Mouse (Mus musculus) frontal cortex, postnatal 14 days (tissue): ENCODE data around the gene Adamts7.

Experiments
- DNase-seq, 2 experiments: peaks; one replicate each; pipeline ENCODE4 v3.0.0; 2022; ENCODE audit warnings: low spot score in 2 of 2

Gene Adamts7

DNA sequence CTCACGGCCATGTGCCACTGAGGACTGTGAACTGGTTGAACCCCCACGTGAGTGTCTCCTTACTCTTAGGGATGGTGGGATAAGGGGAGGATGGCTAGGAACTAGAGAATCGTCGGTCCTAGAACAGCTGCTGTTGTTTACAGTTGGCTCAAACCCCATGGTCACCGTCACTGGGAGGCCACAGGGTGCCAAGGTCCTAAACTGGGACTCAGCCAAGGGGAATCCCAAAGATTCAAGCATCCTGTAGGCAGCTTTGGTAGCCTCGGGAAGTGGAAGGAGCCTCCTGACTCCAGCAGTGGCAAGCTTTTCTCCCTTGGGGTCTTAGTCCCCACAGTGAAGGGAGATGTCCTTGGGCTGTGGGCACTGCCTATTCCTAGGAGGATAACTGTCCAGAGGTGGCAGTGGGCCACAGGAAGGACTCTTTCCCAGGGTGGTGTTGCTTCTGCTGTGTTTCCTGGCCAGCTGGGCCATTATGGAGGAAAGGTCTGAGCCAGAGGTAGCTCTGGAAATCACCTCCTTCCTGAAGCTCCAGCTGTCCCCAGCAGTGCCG lies 34.3 kb downstream of the Adamts7 start:
- DNase-seq: no peak

DNA sequence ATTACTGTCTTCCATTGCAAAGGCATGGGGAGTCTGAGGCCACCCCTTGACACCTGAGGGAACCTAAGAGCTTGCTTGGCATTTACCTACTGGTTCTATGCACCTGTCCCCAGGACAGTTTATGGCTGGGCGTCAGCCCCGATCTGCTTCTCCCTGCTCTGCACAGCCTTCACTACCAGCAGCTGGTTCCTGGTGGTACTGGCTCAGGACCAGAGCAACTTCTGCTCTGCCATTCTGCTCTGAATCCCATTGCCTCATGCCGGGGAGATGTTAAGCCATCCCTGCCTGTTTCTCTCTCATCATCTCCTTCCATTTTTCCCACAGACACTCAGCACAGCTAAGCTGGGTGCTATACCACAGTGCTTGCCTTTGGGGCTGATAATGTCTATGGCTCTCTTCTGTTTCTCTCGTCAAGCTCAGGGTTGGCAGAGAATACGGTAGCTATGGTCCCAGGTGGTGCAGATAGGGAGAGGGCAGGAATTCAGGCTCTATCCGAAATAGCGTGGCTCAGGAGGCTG lies 35.1 kb downstream of the Adamts7 start:
- DNase-seq: no peak

DNA sequence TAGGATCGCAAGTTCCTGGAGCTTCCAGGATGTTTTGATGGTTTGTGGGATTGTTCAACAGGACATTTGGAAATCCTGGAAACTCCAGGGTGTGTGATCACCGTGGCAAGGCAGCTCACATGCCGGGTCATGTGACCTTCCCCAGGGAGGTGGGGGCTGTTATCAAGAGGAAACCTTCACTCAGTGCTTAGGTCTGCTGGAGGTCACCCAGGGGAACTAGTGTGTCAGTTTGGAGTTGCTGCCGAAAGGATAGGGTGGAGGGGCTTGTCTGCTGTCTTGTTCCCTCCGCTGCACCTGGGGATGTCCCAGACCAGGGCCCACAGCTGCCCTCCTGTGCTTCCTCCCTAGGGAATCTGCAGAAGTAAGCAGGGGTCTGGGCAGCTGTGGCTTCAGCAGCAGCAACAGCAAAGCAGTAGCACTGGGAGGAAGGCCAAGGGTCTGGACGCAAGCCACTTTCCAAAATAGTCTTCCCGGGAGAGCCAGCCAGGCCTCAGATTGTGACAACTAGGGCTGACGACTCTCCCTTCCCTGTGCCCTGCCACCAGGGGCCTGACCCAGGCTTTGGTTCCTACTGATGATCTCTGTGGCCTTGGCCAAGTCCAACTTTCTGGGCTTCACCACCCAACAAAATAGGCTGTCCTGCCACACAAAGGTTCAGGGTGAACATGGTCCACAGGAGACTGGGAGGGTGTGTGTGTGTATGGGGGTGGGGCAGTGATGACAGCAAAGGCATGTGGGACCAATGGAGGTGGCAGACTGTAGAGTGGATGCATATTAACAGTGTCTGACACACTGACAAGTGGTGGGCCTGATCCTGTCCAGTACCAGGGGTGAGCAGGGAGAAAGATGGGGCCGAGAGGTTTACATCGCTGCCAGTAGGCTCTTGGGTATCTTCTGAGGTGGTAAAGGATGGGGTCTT lies 35.9 kb downstream of the Adamts7 start:
- DNase-seq: peak in 1 of 2 experiments; percentile 25

DNA sequence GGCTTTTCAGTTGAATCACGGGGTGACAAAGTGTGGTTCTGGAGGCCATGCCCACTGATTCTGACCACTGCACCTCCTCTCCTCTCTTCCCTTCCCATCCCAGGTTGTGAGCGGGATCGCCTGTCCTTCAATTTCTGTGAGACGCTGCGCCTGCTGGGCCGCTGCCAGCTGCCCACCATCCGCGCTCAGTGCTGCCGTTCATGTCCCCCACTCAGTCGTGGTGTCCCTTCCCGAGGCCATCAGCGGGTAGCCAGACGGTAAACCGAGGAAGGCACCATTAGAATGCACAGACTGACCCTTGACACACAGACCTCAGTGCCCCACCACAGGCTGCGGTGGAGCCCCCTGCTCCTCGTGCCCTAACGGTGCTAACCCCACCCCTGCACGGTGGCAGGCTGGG lies 36.7 kb downstream of the Adamts7 start:
- DNase-seq: no peak

DNA sequence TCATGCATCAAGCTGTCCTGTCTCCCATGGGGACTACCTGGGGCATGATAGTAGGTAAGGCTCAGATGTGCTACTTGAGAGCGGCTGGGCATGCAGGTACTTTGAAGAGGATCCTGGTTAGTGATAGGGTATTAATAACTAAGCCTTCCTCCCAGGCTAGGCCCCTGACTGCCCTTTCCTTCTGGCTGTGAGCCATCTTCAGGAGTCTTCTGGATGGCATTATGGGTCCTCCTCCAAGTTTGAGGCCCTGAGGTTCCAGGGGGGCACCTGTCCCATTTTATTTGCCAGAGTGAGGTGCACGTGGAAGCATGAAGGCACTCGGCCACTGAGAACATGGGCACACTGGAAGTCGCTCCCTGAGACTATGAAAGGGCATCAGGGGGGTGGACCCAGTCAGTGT lies 37.6 kb downstream of the Adamts7 start:
- no peak for DNase-seq

DNA sequence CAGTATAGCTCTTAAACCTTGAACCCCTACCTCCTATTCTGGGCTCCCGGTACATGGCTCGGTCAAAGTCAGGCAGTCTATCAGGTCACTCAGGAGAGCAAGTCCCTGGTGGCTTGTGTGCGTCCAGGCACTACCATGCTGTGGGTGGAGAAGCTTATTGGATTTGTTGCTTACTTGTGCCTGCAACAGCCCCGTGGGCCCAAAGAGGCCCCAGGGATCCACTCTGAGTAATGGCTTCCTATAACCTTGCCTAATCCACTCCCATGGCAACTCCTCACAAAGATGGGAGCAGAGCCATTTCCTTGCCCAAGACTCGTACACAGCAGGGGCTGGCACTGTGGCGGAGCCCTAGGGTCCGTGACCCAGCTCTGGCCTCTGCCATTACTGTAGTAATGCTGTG lies 38.2 kb downstream of the Adamts7 start:
- no peak for DNase-seq

DNA sequence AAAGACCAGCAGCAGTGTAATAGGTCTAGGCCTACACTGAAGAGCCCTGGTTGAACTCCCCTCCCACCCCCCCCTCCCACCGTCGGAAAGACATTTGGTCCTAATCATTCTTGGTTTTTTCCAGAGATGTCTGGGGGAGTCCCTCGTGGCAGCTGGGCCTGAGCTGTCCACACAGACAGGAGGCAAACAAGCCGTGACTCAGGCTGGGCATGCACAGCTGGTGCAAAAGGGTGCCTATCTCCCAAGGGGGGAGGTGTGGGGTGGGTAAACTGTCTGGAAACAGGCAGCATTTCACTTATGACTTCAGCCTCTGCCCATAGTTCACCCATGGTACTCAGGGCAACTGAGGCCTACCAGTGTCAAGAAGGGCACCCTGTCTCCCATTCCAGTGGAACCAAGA lies 38.7 kb downstream of the Adamts7 start:
- DNase-seq: no peak

DNA sequence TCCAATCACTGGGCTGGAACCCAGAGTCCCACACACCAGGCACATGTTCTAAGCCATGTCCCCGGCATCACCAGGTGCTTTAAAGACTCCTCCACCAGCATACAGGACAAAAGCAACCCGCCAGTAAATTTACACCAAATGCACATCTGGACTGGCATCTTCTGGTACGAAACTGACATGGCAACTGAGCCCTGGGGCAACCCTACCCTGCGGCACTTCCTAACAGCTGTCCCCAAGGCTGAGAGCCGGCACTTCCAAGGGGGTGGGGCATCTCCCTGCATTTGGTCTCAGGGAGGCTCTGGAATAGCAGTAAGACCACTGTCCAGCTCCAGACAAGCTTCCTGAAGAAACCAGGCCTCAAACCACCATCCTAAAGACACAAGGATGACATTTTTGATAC lies 40.4 kb downstream of the Adamts7 start:
- no peak for DNase-seq

DNA sequence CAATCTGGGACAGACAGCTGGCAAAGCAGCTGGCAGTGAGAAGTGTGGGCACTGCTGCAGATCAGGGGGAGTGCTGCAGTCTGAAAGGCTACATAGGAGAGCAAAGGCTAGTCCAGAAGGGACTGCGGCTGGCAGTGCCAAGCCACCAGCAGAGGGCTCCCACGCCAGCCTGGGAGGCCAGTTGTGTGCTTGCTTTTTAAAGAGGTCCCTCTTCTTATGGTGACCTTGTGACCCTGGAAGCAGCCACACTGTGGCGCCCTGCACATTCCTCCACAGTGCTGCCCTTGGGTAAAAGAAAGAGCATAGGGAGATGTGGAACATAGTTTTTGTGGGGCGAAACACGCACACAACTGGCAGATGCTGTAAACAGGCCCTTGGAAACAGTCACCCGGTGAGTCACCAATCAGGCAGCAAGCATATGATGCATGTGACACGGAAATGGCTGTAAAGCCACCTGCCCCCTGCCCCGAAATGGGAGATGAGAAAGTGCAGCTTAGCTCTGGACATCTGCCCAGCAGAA lies 41.6 kb downstream of the Adamts7 start:
- no peak for DNase-seq

DNA sequence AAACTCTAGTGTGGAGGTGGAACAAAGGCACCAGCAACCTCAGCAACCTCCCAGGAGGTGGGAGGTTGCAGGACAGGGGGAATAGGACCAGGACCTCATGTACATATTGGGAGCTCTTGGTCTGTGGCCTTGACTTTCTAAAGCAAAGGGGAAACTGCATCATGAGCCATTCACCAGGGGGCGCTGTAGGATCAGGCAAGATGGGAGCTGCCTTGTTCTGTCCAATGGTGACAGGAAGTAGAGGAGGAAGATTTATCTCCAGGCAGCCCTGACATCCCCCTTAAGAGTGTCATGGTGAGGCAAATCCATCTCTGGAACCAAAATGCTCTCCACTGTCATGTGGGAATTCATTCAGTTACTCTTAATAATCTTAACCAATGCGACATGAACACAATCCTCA lies 43.6 kb downstream of the Adamts7 start:
- DNase-seq: peak; percentile 56 to 71

DNA sequence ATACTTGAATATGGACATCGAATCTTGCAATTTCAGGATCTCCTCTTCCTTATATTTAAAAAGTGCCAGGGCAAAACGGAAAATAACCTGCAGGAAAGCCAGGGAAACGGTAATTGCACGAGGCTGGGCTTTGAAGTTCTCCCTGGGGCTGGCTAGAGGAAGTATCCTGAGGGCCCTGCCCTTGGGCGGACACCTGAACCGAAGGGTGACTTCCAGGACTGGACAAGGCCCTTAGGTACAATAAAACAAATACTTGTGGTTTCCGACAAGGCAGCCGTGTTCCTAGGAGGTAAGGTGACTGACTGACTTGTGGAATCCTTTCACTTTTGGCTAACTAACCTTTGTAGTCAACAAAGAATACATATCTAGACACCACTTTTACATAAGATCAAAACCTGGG lies 44.9 kb downstream of the Adamts7 start:
- no peak for DNase-seq

DNA sequence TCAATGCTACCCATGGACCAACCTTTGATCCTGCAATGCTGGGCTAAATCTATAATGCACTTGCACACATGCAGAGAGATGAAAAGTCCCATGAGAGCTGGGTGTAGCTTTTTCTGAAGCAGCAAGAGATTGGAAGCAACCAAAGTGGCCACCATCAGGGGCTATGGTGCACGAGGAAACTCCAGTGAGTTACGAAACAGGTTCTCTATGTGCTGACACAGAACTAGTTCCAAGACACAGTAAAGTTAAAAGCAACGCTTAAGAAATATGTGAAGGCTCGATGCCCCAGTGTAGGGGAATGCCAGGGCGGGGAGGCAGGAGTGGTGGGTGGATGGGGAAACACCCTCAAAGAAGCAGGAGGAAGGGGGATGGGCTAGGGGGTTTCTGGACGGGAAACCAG lies 45.8 kb downstream of the Adamts7 start:
- no peak for DNase-seq

DNA sequence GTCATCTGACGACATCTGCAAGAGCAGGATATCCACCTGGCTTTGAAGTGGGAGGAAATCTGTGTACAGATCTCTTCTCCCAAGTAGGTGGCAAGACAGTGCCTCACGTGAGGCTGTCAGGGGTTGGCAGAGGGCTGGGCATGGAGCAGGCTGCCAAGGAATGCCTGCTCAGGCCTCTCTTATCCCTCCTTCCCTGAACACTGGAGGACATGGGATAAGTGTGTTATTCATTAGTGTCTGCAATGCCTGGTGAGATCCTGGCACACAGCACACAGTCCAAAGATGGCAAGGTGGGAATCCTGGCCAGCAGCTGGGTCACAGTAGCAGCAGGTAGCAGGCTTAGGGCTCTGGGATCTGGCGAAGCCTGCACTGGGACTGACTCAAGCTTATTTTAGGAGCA lies 50.3 kb downstream of the Adamts7 start:
- no peak for DNase-seq

DNA sequence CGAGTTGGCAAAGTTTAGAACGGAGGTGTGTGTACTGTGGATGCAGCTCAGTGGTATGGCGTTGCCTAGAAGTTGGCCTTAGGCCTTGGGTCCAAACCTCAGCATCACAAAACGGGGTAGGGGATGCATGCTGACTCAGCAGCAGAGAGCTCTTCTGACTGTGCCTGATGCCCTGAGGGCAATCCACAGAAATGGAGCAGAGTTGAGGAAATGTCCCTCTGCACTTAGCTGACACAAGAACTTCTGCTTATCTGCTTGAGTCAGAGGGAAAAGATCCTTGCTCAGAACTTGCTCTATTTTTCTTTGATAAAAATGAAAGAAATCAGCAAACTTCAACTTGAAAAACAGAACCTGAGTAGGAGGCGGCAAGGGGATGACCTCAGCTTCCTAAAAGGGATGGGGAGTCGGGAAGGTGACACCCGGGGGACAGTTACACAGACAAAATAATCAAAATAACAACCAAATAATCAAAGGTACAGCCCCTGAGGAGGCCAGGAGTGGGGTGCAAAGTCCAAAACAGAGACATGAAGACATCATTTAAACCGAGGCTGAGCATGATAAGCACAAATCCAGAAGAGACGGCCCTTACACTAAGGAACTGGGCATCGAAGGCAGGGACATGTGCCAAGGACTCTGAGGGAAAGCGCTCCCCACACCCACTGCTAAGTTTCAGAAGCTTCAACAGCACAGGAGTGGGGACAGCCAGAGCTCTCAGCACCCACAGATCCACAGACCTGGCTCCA lies 53.6 kb downstream of the Adamts7 start:
- no peak for DNase-seq

DNA sequence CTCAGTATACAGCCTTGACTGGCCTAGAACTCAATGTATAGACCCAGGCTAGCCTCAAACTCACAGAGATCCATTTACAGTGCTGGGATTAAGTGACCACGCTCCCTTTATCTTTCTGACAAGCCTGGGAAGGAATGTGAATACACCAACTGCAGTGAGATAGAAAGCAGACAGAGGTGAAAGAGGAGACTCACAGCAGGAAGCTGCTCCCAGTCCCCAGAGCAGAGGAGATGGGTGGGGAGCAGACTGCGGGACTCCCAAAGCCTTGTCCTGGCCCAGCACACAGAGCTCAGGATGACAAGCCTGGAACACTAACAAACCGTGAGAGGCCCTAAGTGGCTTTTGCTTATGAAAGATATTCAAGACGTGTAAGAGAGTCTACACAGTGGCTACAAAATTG lies 54.6 kb downstream of the Adamts7 start:
- DNase-seq: no peak

DNA sequence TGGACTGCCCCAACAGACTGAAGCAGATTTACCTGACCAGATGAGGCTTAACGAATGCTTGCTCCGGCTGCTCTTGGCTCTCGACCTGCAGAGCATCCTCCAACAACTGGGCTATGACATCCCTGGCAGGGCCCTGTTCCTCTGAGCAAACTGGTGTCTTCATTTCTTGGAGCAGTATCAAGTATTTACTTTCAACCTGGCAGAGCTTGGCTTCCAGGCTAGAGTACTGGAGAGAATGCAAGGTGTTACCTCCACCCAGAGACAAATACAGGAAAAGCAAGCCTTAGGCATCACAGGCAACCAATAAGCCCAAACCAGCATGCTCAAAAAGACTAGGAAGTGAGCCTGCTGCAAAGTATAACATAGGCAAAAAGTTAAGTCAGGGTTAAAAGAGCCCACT lies 59.4 kb downstream of the Adamts7 start:
- no peak for DNase-seq

DNA sequence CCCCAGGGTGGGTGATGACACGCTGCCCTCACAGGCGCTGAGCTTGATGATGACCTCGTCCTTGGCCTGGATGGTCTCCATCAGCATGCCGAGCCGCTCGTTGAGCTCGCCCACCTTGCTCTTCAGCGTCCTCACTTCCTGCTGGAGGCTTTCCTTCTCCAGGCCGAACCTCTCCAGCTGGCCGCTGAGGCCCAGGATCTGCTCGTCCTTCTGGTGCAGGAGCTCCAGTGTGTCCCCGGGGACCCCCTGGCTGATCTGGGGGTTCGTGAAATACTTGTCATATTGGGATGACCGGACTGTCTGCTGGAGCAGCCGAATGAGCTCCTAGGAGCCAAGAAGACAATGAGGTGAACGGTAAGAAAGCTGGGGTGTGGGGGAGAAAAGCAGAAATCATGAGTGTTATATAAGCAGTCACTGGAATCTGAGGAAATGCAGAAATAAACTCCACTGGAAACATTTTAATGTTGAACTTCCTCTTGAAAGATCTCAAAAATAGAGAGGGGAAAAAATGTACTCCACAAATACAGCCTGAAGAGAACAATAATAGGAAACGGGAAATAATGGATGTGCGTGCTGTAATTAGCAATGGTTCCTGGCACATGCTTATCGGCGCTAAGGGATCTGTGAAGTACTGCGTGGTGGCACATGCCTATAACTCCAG lies 63.3 kb downstream of the Adamts7 start:
- DNase-seq: no peak

DNA sequence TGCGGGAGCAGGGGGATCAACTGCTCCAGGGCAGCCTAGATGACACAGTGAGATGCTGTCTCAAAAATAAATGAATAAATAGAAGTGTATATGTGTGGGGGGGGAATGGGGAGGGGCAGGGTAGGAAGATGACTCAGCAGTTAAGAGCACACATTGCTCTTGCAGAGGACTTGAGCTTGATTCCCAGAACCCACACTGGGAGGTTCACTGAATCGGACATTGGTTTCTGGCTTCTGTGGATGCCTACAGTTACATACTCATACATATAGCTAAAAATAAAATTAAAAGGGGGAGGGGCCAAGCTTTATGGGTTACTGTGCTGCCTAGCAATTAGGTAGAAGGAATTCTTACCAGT lies 63.9 kb downstream of the Adamts7 start:
- DNase-seq: no peak

DNA sequence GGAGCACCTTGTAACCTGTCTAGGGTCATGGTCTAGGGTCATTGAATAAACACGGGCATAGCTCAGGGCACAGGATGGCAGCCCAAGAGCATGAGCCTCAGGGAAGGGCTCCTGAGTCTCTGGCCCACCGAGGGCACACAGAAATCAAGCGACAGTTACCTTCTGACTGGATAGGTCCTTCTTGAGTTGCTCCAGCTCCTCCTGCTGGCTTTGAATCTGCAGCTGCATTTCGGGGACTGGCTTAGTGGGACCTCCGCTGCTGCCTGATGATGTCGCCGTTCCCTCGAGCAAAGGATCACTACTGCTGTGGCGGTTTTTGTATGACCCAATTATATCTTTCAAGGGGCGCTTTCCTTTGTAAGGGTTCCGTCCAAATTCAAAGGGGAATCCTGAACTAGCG lies 64.3 kb downstream of the Adamts7 start:
- no peak for DNase-seq

DNA sequence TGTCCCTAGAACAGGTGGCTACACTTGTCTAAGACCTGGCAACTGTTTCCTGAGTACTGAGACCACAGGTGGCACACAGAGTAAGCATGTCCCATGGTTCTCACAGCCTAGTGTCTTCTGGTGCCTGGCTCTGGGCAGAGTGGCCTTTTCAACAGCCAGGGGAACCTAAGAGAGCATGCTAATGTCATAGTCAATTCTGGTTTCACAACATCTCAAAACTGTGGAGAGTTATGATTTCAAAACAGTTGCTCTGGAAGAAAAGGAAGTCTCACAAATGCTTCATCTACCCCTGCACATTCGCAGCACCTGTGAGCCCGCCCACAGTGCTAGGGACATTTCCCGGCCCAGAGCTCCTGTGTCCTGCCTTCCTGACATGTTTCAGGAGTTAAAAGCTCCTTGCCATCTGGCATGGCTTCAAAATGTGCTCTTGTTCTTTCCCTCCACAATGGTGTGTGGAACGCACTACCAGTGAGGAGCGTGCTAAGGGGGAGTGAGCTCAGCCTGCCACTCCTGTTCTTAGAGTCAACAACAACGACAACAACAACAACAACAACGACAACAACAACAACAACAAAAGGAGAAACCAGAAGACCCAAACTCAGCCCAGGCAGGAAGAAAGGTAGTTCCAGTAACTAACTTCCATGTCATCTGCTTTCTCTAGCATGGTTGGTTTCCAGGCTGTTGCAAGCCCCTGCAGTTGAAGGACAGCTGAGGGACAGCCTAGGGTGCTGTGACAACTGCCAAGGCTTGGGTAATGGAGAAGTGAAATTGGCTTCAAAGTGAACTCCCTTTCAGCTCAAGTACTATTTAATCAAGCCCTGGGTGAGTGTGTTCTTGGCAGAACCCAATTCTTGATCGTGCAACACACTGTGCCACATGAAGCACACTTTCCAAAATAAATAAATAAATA lies 70.2 kb downstream of the Adamts7 start:
- DNase-seq: no peak

DNA sequence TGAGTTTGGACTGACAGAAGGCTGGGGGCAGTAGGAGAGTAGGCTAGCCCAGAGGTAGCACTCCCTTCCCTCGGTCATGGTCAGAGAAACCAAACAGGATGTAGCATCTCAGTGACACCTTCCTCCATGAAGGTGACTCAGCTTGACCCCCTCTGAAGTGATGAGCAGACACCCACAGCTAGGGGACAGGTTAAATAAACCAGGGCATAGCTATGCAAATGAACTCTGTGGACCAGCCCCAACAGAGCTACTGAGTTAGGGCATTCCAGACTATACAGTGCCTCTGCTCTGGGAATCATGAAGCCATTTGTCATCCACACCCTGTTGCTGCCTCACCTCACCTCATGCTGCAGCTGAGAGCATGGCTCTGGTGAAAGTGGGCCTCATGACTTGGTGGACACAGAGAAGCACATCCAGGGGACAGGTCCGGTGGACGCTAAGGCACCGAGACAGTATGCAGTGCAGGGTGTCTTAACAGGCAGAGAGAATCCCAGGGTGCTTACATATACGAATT lies 71.1 kb downstream of the Adamts7 start:
- no peak for DNase-seq
